Mouse (Mus musculus) MN1 (cell line): ENCODE results near the gene Cpeb3.
A peak's percentile ranks its signal among the peaks of the same experiment; 100 is the strongest.
"Not testable (repeated sequence)": the region's sequence is repeated elsewhere in the genome, so short reads cannot be mapped to it uniquely, and the experiment has no call there.

Experiments used
- DNase-seq: peaks from one replicate; pipeline ENCODE4 v3.0.0-alpha.2; 2016; ENCODE audit warnings: low spot score

Gene Cpeb3

DNA sequence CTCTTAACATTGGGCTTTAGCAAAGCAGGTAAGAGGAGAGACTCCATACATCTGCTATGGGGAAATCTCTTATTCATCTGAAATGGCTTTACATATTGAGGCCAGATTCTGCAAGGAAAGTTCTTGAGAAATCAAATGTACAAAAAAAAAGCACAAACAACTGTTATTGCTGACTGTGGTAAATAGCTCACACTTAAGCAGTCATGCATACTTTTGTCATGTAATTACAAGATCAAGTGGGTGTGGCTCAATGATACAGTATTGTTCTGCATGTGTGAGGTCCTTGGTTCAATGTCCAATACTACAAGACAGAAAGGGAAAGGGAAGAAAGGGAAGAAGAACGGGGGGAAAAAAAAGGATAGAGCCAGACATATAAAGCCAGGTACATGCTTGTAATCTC, 62.6 kb downstream of the Cpeb3 start:
- DNase-seq = no peak

DNA sequence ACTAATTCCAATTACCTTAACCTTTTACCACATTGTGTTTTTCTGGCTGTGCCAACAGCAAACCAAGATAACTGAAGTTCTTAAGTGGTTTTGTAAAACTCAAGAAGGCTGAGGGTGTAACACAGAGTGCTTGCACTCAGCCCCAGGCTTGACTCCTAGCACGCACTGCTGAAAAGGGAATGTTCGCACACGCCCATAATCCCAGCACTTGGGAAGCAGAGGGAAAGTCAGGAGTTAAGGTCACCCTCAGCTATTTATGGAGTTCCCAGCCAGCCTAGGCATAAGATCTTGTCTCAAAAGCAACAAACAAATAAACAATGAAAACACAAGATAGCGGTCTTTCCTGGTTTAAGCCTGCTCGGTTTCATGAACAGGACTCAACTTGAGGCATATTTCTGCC, 63.0 kb downstream of the Cpeb3 start:
- no peak for DNase-seq

DNA sequence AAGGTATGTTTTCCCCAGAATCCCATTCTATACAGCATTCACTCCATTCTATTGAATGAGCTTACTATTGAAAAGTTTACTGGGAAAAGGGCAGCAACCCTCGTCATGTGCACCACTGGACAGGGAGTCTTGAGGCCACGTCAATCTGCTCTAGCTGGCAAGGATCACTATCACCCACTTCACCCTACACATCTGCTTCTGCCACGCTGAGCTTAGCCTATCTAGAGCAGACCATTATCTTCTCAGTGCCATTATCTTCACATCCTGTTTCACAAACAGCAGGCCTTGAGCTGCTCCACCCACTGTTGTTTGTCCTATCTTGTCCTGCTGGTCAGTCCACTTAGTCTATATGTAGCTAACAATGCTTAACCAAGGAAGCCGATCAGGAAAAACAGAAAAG, 66.8 kb downstream of the Cpeb3 start:
- DNase-seq = no peak

DNA sequence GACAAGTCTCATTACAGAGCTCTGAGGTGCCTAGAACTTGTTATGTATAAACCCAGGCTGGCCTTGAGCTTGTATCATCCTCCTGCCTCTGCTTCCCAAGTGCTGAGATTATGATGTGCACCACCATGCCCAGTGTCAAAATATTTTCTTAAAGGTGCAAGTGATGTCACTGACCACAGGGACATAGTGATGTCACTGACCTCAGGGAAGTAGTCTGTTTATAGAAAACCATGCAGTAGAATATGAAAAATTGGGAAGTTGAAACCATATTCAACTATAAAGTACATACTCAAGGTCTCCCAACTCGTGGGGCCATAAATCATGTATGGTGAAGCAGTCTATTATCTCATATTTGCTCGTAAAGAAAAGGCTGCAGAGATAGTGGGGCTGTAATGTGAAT, 71.3 kb downstream of the Cpeb3 start:
- DNase-seq = no peak

DNA sequence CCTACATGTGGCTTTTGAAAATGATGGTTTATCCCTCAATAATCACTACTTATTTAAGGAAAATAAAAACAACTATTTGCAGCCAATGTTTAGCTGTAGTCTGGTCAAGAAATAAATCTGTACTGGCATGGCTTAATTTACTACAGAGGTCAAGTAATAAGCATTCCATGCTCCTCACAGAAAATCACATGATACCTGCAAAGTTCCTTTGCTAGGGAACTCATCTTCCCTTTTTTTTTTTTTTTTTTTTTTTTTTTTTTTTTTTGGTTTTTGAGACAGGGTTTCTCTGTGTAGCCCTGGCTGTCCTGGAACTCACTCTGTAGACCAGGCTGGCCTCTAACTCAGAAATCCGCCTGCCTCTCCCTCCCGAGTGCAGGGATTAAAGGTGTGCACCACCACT, 72.9 kb downstream of the Cpeb3 start:
- not testable (repeated sequence) for DNase-seq

DNA sequence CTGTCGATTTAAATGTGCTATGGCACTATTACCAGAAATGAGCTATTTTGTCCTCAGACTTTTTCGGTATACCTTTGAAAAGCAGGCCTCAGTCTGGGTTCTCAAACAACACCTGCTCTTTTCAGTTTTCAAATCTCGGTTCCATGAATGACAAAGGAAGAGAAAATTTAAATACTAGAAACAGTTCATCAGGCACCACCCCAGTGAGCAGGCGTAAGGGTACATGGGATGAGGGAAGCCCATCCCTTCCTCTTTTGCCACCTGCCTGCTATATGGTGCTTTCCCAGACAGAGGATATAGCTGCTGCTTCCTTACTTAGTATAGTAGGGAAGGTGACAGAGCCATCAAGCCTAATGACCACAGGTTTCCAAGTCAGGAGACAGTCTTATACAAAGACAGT, 74.7 kb downstream of the Cpeb3 start:
- no peak for DNase-seq

DNA sequence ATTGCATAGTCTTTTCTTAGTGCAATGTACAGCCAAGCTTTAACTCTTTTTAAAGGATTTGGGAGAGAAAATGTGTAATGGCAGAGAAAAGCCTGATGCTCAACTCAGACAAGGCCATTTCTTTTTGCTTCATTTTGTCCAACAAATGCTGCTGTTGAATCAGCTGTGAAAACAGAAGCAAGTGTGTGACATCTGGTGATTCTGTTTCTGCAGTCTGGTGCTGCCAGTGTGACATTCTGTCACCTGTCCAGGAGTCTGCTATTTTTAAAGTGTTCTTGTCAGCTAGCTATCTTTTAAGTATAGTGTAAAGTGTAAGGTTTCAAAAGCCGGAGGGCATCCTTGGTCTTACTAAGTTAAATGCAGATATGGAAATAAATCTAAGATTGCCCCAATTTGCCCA, 76.7 kb downstream of the Cpeb3 start:
- DNase-seq = peak; percentile 12

DNA sequence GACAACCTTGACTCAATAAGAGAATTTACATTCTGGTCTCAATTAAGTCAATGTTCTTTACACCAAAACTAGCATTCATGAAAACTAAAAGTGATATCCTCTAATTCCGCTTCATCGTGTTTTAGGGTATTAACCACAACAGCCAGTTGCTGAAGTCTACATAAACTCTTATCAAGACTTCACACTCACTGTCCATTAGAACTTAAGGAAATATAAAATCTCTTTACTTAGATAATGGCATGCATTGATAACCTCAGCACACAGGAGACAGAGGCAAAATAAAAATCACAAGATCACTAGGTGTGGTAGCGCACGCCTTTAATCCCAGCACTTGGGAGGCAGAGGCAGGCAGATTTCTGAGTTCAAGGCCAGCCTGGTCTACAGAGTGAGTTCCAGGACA, 79.9 kb downstream of the Cpeb3 start:
- no peak for DNase-seq

DNA sequence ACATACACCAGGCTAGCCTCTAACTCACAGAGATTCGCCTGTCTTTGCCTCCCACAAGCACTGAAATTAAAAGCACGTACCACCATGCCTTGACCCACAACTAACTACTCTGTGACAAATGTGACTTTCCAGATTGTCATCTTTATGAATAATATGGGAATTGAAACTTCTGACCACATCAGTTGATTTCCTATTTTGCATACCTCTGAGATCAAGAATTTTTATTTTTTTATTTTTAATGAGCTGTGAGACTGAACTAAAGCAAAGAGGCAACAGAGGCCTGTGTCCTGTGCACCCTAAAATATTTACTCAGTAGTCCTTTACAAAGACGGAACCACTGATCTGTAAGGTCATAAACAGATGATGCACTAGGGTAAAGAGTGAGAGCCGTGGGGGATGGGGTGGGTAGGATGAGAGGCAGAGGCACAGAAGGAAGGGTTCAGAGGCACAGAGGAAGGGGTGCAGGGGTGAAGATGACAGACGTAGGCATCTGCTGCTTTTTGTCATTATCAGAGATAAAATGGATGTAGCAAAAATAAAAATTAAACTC, 81.3 kb downstream of the Cpeb3 start:
- DNase-seq = no peak

DNA sequence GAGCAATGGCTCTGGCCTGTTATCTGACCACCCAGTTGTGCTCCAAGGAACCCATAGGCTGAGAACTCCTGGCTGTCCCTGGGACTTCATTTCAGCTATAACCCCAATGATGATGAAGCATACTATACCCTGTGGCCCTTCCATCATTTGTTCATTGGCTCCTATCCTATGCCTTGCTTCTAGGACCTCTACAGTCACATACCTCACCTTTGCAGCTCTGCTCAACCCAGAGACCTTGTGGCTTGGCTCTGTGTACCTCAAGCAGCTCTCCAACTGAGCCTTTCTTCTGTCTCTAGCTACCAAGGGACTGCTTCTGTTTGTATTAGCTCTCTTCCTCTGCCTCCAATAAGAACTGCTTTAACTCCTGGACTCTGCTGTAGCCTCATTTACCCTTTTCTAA, 83.4 kb downstream of the Cpeb3 start:
- no peak for DNase-seq

DNA sequence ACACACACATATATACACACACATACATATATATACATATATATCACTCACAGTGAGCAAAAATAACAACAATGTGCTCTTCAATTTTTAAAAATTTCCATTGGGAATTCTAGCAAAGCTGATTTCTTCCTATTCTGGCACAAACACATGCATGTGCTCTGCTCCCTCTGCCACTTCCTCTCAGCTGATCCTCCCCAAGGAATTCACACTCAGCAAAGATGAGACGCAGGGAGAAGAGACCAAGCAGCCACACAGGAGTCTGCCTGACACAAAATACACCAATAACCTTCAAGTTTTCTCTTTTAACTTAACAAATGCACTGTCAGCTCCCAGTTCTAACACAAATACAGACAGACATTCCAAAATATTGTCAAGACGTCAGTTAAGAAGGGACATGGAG, 89.1 kb downstream of the Cpeb3 start:
- DNase-seq = peak; percentile 21

DNA sequence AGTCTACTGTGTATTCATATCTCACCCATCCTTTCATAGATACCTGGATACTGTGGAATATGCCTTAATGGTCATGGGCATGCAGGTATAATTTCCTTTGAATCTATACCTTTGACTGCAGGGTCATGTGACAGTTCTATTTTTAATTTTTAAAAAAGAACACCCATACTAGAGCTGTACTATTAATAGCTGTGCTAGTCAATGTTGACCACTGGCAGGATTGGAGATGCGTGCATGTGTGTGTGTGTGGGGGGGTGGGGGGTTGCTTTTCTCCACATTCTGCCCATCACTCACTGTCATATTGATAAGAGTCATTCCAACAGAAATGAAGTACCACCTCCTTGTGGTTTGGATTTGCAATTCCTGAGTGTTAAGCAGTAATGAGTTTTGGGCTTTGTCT, 92.6 kb downstream of the Cpeb3 start:
- DNase-seq = no peak

DNA sequence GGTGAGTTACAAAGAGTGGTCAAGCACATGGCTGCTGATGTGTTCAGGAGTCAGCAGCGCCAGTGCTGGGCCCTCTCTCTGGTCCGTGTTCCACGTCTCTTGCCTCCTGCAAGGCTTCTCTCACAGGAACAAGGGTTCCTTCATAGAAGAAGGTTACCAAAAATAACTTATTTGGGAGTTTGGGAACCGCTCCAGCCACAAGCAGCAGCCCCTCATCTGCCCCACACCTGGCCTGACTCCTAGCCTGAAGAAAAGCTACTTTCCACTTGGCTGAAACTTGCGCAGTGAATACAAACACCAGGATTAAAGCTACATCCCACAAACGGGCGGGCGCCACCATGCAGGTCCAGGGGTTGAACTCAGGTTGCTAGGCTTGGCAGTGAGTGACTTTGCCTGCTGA, 93.0 kb downstream of the Cpeb3 start:
- DNase-seq = no peak

DNA sequence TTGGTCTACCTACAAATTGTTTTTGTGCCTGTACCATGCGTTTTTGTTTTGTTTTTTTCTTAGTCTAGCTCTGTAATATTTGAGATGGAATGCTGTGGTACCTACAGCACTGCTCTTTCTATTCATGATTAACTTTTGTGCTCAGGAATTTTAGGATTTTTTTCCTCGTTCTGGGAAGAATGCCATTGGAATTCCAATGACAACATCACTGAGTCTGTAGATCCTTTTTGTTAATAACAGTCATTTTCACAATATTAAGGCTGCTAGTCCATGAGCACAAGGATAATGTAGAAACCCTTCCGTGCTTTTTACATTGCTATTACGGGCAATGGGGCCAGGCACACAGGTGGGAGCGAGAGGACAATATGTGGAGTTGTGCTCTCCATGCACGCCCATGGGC, 96.6 kb downstream of the Cpeb3 start:
- DNase-seq = no peak

DNA sequence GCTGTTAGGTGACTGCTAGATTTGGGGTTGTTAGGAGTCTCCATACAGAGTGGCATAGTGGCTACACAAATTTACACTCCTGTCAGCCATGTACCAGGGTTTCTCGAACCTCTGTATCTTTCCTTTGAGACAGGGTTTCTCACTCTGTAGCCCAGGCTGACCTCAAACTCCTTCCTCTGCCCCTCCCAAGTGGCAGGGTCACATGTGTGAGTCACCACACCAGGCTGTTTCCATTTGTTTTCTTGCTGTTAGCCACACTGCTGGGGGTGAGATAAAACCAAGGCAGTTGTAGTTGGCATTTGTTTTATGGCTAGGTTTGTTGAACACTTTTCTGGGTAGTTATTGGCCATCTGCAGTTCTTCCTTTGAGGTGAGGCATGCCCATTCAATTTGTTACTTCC, 97.9 kb downstream of the Cpeb3 start:
- no peak for DNase-seq

DNA sequence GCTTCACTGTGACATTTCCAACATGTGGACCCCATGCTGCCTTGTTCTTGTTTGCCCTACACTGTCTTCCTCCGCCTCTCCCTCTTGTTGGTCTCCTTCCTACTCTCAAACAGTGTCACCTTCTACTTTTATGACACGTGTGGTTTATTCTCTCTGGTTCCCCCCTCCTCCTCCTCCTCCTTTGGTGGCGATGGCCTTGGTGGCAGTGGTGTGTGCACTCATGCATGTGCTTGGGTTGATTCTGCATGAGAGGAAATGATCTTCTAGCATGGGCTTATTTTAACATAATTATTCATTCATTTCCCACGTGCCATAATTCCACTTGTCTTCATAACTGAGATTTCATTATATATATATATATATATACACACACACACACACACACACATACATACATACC, 98.5 kb downstream of the Cpeb3 start:
- DNase-seq = no peak

DNA sequence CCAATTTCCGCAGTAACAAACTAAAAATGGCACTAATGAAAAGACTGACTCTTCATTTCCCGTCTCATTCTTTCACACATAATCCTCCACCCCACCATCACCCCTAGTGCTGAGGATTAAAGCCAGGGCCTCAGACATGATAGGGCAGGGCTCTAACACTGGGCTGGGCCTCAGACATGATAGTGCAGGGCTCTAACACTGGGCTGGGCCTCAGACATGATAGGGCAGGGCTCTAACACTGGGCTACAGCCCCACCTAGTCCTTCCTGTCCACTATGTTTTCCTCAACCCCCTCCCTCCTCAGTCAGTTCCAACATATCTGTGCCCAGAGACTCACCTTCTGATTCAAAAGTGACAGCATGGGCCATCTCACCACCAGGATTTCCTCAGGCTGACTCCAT, 107.7 kb downstream of the Cpeb3 start:
- DNase-seq = no peak

DNA sequence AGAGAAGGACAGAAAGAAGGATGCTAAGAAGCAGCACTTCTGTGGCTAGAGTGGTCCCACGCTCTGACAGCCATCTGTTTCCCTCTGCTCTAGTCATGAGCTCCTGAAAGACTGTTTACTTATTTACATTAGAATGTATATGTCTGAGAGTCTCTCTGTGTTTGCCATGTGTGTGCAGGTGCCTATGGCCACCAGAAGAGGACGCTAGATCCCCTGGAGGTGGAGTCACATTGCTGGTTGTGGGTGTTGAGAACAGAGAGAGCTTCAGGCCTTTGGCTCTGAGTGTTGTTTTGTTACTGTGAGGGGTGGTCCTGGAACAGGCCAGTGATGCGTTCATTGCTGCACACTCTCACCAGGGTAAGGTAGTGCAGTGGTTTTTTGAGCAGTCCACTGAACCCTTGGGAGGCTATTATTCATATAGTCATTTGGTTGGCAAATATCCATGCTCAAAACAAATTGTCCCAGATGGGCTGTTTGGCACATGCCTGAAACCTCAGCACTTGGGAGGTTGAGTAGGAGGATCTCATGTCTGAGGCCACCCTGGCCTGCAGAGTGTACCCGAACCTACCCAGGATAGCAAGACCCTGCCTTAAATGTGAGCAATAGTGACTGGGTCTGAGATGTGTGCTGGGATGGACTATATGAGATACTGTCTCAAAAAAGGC, 112.6 kb downstream of the Cpeb3 start:
- DNase-seq = no peak

DNA sequence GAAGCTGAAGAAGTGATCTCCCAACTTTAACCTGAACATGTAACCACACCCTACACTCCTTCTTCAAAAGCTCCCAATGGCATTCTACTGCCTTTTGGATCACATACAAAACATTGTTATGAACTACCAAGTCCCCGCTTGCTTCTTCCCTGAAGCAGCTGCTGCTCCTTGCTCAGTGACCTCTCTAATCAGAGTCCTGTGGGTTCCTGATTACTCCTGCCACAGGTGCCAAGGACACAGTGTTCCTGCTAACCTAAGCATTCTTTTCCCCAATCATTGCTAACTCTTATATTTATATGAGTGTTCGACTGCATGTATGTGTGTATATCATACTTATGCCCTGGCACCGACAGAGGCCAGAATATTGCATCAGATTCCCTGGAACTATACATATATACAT, 115.2 kb downstream of the Cpeb3 start:
- DNase-seq = no peak

DNA sequence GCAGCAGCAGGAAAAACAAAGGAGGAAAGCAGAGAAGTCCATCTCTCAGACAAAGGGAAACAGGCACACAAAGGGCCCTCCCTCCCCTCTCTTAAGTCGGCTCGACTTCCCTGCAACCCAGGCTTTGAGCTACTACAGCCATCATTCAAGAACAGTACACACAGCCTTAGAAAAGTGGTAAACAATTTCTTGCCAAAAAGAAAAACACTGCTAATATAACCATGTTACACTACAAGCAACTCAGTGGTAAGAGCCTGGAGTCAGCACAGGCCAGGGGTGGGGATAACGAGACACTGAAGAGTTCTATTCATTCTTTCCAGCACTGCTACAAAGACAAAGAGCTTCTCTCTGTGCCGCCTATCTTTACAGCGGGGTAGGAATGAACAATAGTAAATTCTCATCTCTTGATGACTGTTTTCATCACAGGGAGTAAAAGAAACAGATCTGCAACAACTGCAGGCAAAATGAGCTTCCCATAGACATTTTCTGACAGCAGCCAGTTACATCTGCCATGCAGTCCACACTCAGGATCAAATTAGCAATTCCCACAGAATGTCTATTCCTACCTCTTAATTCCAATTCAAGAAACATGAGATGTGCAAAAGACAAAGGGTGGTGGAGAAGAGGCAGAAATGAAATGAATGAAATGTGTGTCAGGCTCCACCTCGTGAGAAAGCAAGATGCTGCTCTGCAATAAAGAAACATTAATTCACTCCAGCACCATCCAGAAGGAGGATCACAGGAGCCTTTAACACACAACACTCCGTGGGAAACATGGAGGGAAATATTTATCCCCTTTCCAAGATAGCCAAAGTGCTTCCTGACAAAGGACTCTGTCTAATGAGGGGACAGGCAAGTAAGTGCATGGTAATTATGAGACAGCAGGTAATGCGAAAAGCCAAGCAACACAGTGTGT, 118.0 kb downstream of the Cpeb3 start:
- DNase-seq = no peak

DNA sequence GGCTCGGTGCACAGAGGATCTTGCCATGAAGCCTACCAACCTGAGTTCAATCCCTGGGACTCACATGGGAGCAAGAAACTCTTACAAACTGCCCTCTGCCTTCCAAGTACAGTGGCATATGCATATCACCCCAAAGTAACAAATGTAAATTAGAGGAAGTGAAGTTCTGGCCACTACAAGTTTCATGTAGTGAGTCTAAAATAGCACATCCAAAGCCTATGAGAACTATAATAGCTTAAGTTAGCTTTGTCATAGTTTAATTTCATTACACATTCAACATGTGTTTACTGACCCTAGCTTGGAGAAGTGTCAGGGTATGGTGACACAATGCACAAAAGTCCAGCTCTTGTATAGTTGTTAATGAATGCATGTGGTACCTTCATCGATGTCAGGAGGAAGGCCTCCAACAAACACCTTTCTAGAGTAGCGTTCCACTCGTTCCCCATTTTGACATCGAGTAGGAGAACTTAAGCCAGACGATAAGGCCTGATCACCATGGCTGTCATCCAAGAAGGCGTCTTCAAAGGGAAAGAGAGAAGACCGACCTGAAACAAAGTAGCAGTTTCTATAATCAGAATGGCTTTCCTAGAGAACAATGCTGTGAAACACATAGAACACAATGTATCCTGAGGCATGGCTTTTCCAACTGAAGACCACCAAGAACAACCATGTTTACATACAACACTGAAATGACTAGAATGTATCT, 120.2 kb downstream of the Cpeb3 start:
- no peak for DNase-seq

DNA sequence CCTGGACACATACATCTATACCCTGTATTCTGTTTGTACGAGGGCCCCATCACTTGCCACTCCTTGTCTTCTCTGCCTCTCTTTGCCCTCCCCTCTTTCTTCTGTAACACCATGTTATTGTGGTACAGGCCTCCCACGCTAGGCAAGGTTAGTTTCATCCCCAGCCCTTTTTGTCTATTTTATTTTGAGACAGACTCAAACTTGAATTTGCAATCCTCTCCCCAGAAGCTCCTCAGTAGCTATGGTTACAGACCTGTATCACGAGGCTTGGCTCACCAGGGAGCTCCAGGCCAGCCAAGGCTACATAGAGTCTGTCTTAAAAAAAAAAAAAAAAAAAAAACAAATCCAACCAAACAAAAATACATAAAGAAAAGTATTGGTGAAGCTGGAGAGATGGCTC, 123.9 kb downstream of the Cpeb3 start:
- DNase-seq = no peak

DNA sequence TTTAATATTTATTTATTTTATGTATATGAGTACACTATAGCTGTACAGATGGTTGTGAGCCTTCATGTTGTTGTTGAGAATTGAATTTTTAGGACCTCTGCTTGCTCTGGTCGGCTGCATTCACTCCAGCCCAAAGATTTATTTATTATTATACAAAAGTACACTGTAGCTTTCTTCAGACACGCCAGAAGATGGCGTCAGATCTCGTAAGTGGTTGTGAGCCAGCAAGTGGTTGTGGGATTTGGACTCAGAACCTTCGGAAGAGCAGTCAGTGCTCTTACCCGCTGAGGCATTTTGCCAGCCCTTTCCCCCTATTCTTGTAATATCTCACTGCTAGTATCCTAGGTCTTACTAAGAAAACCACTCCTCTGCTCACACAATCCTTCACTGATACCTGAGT, 126.9 kb downstream of the Cpeb3 start:
- DNase-seq = no peak
